Mouse (Mus musculus) kidney, adult 8-10 months (tissue): ENCODE results near the gene Pnma1.

ENCODE experiments used
- DNase-seq, 2 experiments: peaks; one replicate each; pipeline ENCODE4 v3.0.0; 2022

The Pnma1 gene

GRCm38 (mm10) chr12:84100604-84101492, 47.4 kb downstream of the Pnma1 start, which contains the start of gene Acot6:
Gene Acot6 (plus strand): TSS chr12:84100654.
- peak; percentile 44 to 51 for DNase-seq

- DNase-seq = no peak
These were observed 48.2 kb downstream of the Pnma1 start for GRCm38 (mm10) chr12:84100071-84100470.

- DNase-seq = no peak
These were observed 48.7 kb downstream of the Pnma1 start for GRCm38 (mm10) chr12:84099605-84100004.
